Mouse (Mus musculus) intestine, embryonic 14.5 days (tissue): ENCODE data around the gene Plekhm2. TPM values are rescaled to one million over a fixed set of nuclear protein-coding genes. Genes with fewer than 3 reads are reported as not detected.

Source experiments
- ATAC-seq: fragments of 200-750 bp; cut with Nextera tagmentation; replicated peaks from 2 replicates; pipeline ENCODE4 v1.8.0; 2017; ENCODE audit warnings: low read depth, moderate number of reproducible peaks, moderate TSS enrichment, moderate library complexity; ENCODE audit not compliant: low FRiP score, low TSS enrichment
- DNase-seq: peaks from one replicate; pipeline ENCODE4 v3.0.0-alpha.2; 2018; ENCODE audit warnings: low spot score
- H3K27ac ChIP-seq: fragments of 300-500 bp; sonication (generic); 2 replicates; pipeline ENCODE4 v1.5.1; 2014; ENCODE audit warnings: low read depth, mild to moderate bottlenecking, control low read depth
- H3K27me3 ChIP-seq: fragments of 300-500 bp; sonication (generic); replicated peaks from 2 replicates; pipeline ENCODE4 v1.6.1; 2014; ENCODE audit warnings: low read length, control low read depth; ENCODE audit not compliant: control insufficient read depth, insufficient read depth
- H3K36me3 ChIP-seq: fragments of 300-500 bp; sonication (generic); 2 replicates; pipeline ENCODE4 v1.6.1; 2014; ENCODE audit warnings: low read length, control low read depth; ENCODE audit not compliant: control insufficient read depth, insufficient read depth
- H3K4me1 ChIP-seq: fragments of 300-500 bp; sonication (generic); replicated peaks from 2 replicates; pipeline ENCODE4 v1.6.1; 2014; ENCODE audit warnings: low read length, control low read depth, mixed read lengths; ENCODE audit not compliant: control insufficient read depth, insufficient read depth
- H3K4me2 ChIP-seq: fragments of 300-500 bp; sonication (generic); 2 replicates; pipeline ENCODE4 v1.6.1; 2014; ENCODE audit warnings: low read length
- H3K4me3 ChIP-seq: fragments of 300-500 bp; sonication (generic); 2 replicates; pipeline ENCODE4 v1.5.1; 2014; ENCODE audit warnings: low read depth, low read length, control low read depth, mixed read lengths
- H3K9ac ChIP-seq: fragments of 300-500 bp; sonication (generic); 2 replicates; pipeline ENCODE4 v1.6.1; 2014; ENCODE audit warnings: mild to moderate bottlenecking, low read length
- H3K9me3 ChIP-seq: fragments of 300-500 bp; sonication (generic); 2 replicates; pipeline ENCODE4 v1.6.1; 2016; ENCODE audit warnings: low read length, control low read depth; ENCODE audit not compliant: control insufficient read depth
- WGBS: fragments of 180-500 bp; shearing (Covaris S2); extraction: QIAGEN DNeasy Blood & Tissue Kit; methylation state at CpG from one replicate; pipeline ENCODE4 v1.1.7; 2014; 5-methylcytosine and 5-hydroxymethylcytosine counted together
- polyA plus RNA-seq: library from polyadenylated mRNA; unstranded; fragments of >200 nt; fragmentation: Nextera tagmentation; extraction: Ambion mirVana; gene quantifications from 2 replicates; pipeline ENCODE4 v1.2.1, GENCODE M21; 2014

Plekhm2 gene
- polyA plus RNA-seq, 1 experiment from 2014 or later = 3.2 TPM

DNA sequence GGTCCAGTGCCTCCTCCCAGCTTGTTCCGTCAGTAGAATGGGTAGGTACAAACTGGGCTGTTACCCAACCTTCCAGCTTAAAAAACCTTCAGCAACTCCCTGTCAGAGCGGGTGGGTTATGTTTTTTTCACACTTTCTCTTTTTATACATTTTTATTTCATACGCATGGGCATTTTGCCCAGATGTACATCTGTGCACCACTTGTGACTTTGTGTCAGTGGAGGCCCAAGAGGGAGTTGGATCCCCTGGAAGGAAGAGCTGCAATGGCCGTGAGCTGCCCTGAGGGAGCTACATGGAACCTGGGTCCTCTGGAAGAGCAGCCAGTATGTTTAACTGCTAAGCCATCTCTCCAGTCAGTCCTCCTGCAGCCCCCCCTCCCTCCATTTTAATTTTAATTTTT is 6.7 kb upstream of the Plekhm2 start:
- Histone ChIP-seq H3K27me3 (no peaks in the 10 kb centered on the region), H3K4me1 (0 out of 2 replicates have a peak, but pooled peaks cover 3% of the 10 kb centered on the region), H3K9ac (no peak overlapping the region), H3K27ac (no peak overlapping the region), H3K36me3 (no peaks in the 10 kb centered on the region), H3K9me3 (no peaks in the 10 kb centered on the region), H3K4me2 (no peak overlapping the region), H3K4me3 (no peak overlapping the region)
- no peak for DNase-seq
- 67% methylated on average over 4 of the region's 4 CpGs for WGBS
- no peak for ATAC-seq

DNA sequence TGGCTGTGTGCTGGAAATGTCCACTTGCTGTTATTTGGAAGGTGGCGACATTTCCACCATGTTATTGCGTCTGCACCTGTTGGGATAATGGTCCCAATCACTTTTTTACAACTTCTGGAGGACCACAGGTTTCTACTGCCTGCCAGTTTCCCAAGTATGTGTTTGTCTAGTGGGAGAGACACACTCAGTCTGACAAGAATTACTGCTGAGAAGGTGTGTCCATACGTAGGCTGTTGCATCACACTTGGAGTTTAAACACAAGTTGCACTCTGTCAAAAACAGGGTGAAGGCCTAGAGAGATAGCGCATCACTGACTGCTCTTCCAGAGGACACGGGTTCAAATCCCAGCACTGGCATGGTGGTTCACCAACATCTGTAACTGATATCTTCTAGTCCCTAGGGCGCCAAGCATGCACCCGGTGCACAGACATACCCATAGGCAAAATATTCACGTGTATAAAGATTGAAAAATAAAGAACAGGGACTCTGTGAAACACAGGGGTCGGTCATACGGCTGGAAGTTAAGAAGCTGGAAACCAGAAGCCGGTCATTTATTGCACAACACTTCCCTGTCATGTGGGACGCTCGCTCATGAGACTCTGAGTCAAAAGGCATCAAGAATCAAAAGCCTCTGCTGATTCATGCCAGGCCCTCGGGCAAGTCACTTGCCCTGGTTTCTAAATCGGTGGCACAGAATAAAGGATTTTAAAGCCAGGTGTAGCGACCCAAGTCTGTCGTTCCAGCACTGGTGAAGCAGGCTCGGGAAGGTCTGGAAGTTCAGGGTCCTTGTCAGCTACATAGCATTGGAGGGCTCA is 5.4 kb upstream of the Plekhm2 start:
- Histone ChIP-seq H3K9me3 (no peaks in the 10 kb centered on the region), H3K27me3 (no peaks in the 10 kb centered on the region), H3K27ac (no peak overlapping the region), H3K4me2 (no peak overlapping the region), H3K36me3 (no peaks in the 10 kb centered on the region), H3K9ac (no peak overlapping the region), H3K4me3 (no peak overlapping the region), H3K4me1 (0 out of 2 replicates have a peak, but pooled peaks cover 3% of the 10 kb centered on the region)
- no peak for DNase-seq
- ATAC-seq = no peak; the same call in 1 of the 2 replicates
- 85% methylated on average over 18 of the region's 18 CpGs for WGBS

DNA sequence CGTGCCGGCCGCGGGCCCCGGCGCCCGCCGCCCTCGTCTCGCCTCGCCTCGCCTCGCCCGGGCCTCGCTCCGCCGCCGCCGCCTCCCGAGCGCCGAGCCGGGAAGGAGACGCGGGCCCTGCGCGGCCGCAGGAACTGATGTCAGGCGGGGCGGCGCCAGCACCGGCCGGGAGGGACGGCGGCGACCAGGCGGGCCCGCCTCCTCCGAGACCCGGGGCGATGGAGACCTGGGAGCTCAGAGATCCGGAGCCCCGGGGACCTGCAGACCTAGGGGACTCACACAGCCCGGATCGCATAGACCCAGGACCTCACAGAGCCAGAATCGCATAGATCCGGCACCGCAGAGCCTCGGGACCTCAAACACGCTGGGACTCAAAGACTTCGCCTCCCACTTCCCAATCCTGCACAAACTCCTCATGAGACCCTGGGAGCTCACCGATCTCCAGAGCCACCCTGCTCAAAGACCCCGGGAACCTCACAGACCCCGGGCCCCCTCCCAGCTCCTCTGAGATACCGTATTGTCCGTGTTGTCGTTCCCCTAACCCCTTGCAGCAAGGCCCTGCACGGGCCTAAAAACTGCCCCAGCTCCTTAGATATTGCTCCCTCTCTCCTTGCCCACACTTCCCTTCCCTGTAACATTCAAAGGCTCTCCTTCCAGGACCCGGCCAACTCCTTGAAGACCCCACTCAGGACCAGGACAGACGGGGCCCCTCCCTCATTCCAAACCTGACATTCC is 521 bp downstream of the Plekhm2 start:
- peak; percentile 84 for ATAC-seq
- Histone ChIP-seq H3K9me3 (no peaks in the 10 kb centered on the region), H3K36me3 (peaks cover 16% of the 10 kb centered on the region), H3K4me2 (peak overlapping the region; percentile 93), H3K4me1 (peaks cover 12% of the 10 kb centered on the region), H3K27me3 (no peaks in the 10 kb centered on the region), H3K27ac (peak overlapping the region; percentile 57), H3K9ac (peak overlapping the region; percentile 91), H3K4me3 (peak overlapping the region; percentile 89)
- peak; percentile 89 for DNase-seq
- WGBS = 1% methylated on average over 56 of the region's 60 CpGs

DNA sequence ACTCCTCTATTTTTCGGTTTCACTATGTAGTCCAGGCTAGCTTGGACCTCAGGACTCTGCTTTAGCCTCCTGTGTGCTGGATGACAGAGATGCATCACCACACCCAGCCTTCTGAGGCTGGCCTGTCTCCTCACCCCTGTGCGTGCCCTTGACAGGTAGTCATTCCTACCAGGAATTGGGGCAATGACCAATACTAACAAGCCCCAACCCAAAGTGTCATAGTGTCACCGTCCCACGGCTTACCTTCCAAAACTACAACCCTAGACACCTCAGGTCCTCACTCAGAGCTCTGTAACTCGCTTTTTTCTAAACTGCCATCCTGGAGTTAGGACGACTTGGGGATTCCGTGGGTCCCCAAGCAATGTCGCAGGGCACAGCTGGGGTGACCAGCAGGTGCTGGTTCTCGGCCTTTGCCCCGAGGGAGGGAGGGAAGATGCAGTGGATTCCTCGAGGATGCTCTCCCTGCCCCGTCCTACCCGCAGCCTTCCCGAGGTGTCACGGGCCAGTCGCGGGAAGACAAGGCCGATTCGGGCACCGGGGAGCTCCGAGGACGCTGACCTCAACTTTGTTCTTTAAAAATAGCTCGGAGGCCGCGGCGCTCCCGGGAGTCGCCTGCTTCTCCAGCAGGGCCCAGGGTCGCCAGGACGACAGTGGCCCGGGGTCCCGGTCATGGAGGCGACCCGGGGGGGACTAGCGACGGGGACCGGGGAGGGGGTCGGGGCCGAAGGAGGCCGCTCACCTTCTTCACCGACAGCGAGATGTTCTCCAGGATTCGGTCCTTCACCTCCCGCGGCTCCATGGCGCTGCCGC is 1.4 kb downstream of the Plekhm2 start:
- peaks cover 16% of the 10 kb centered on the region for H3K36me3 ChIP-seq
- H3K27ac ChIP-seq = peak overlapping the region; percentile 57
- 4% methylated on average over 40 of the region's 47 CpGs for WGBS
- peak overlapping the region; percentile 93 for H3K4me2 ChIP-seq
- peak overlapping the region; percentile 89 for H3K4me3 ChIP-seq
- peaks cover 12% of the 10 kb centered on the region for H3K4me1 ChIP-seq
- ATAC-seq (peak; percentile 29; the same call in 1 of the 2 replicates), DNase-seq (peak; percentile 79)
- no peaks in the 10 kb centered on the region for H3K9me3 ChIP-seq
- H3K9ac ChIP-seq = peak overlapping the region; percentile 91
- H3K27me3 ChIP-seq = no peaks in the 10 kb centered on the region

DNA sequence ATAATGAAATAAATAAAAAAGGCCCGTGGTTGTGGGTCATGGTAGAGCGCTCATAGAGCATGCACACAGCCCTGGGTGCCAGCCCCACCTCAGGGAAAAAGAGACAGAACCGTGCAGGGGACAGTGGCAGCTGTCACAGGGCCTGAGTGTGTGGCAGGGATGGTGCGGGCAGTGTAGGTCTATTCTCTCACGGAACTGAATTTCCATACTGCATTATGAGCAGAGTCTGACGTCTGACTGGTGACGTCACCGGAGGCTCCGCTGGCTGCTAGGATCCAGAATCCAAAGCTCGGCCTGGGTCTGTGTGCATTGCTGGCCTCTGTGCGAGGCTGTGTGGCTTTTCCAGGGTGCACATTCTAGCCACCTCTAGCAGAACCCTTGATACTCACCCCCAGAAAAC is 3.8 kb downstream of the Plekhm2 start:
- Histone ChIP-seq H3K36me3 (peaks cover 24% of the 10 kb centered on the region), H3K9me3 (no peaks in the 10 kb centered on the region), H3K9ac (no peak overlapping the region), H3K4me2 (no peak overlapping the region), H3K27ac (no peak overlapping the region), H3K4me3 (no peak overlapping the region), H3K27me3 (no peaks in the 10 kb centered on the region), H3K4me1 (peaks cover 12% of the 10 kb centered on the region)
- DNase-seq (no peak), ATAC-seq (no peak)
- WGBS = 92% methylated on average over 11 of the region's 11 CpGs

DNA sequence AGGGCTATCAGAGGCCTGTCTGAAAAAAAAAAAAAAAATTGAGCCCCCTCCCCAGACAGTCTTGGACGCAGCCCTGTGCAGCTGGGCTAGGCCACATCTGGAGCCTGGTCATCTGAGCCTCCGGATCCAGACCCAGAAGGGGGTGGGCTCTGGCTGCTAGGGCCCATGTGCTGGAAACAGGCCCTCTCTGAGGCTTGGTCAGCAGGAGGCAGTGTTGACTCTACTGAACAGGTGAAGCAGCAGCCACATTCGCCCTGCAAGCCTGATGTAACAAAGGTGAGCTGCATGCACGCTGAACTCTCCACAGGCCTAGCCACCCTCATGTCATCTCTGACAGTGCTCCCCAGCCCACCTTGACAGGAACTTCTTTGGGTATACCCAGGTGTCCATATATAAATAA is 5.0 kb downstream of the Plekhm2 start:
- DNase-seq (no peak), ATAC-seq (no peak)
- WGBS = 62% methylated on average over 4 of the region's 4 CpGs
- Histone ChIP-seq H3K36me3 (peaks cover 24% of the 10 kb centered on the region), H3K9ac (no peak overlapping the region), H3K4me1 (peaks cover 11% of the 10 kb centered on the region), H3K27me3 (no peaks in the 10 kb centered on the region), H3K4me3 (no peak overlapping the region), H3K9me3 (no peaks in the 10 kb centered on the region), H3K27ac (no peak overlapping the region), H3K4me2 (no peak overlapping the region)

DNA sequence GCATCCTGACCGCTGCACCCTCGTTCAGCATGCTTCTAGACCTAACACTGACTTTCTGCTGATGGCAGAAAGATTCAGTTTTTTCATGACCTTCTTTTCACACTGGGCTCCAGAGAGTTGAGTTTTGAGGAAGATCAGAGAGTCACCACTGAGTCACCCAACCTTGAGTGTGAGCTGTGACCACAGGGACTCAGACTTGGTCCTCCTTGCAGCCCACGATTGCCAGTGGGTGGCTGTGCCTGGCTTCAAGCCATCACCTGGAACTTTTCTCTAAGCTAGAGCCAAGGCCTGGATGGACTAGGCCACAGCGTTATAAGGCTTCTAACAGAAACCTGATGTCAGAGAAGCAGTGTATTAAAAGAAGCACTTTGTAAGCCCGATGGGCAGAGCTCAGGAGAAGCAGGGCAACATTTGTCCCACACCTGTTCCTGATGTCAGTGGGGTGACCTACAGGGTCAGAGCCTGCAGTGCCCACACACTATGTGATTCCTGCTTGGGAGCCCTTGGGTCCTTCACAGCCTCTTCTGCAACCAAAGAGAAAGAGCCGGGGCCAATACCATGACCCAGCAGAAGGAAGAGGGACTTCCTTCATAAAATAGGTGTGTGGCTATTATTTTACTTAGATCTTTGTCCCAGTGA is 5.7 kb downstream of the Plekhm2 start:
- no peak overlapping the region for H3K9ac ChIP-seq
- ATAC-seq = no peak

DNA sequence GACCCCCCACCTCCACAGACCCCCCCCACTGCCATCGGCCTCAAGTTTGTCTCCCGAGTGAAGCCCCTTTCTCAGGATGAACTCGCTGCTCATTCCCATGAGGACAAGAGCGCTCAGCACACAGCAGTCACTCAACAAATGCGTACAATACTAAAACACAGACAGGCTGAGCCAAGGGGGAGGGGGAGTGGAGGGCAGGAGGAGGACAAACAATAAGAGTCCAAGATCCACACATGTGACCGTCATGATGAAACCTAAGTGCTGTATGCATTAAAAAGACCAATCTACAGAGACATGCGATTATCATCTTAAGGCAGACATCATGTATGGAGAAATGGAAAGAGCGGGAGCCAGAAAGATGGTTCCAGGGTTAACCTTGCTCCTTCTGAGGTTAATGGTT is 7.8 kb downstream of the Plekhm2 start:
- Histone ChIP-seq H3K4me1 (no peaks in the 10 kb centered on the region), H3K36me3 (peaks cover 33% of the 10 kb centered on the region), H3K4me3 (no peak overlapping the region), H3K4me2 (no peak overlapping the region), H3K9me3 (no peaks in the 10 kb centered on the region), H3K9ac (no peak overlapping the region), H3K27me3 (no peaks in the 10 kb centered on the region), H3K27ac (no peak overlapping the region)
- WGBS = 83% methylated on average over 8 of the region's 8 CpGs
- ATAC-seq (no peak), DNase-seq (no peak)

More for the DNA sequence above, 5.7 kb downstream of the Plekhm2 start:
- H3K27ac ChIP-seq = no peak overlapping the region
- H3K4me1 ChIP-seq = peaks cover 6% of the 10 kb centered on the region
- H3K4me3 ChIP-seq = no peak overlapping the region
- H3K9me3 ChIP-seq = no peaks in the 10 kb centered on the region
- peaks cover 25% of the 10 kb centered on the region for H3K36me3 ChIP-seq
- DNase-seq = no peak
- H3K4me2 ChIP-seq = no peak overlapping the region
- no peaks in the 10 kb centered on the region for H3K27me3 ChIP-seq
- 90% methylated on average over 6 of the region's 6 CpGs for WGBS
